Mouse (Mus musculus) G1E (cell line): ENCODE measurements around the gene Atp1b1.

ENCODE experiments used
- CTCF ChIP-seq: IDR thresholded peaks from 2 replicates; pipeline ENCODE4 v1.5.1; 2012; ENCODE audit warnings: low read depth, low read length, inconsistent platforms, mixed read lengths
- GATA1 ChIP-seq: IDR thresholded peaks from 2 replicates; pipeline ENCODE4 v1.6.1; 2012; ENCODE audit warnings: borderline replicate concordance, low read length, inconsistent platforms, mixed read lengths

GRCm38 (mm10) chr1:164461726-164462125, 3.6 kb upstream of the Atp1b1 start:
- TF ChIP-seq CTCF (no peak), GATA1 (no peak)
